9 mouse cellular contexts compared by ENCODE assay signal in the genomic region with DNA sequence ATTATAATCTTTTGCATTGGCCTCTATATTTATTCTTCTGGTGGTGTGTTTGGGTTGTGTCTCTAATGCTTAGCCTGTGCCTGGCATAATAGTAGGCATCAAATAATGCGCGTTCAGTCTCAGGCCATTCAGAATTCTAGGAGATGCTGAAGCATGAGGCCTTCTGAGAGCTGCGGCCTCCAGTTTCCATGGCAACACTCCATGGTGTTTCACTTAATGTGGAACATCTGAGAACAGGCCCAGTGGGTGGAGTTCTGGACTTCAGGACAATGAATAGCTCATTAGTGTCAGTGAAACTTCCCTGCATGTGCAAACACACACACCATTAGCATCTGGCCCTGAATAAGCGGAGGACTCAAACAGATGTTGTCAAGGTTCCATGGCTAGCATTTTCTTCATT.
DNase-seq lines count a peak whose midpoint lies in the region; ATAC-seq and TF ChIP-seq lines count a peak whose summit lies in the region.
"Had no signal": no experiment of that assay in that cellular context is flagged by ENCODE, and none has a peak within 500 bp of the region (broad histone marks: within the 10 kb centered on the region; RNA-seq: fewer than 3 reads in every experiment).

No protein-coding gene starts in this region.

- H3K27ac ChIP-seq in heart, embryonic 11.5 days (ENCODE audit: low read depth, low read length), result no peak overlapping the region
- 0 out of 2 replicates have a peak overlapping the region, but pooled peaks have one; percentile 21 for H3K27ac ChIP-seq in forebrain, postnatal 0 days (ENCODE audit: low read depth, low read length)
- peak overlapping the region; percentile 66 for H3K27ac ChIP-seq in midbrain, embryonic 16.5 days (ENCODE audit: low read length)
- H3K27ac ChIP-seq: liver, embryonic 15.5 days had no signal

- WGBS in heart, embryonic 11.5 days (ENCODE audit: insufficient replicate concordance), result 79% methylated on average over 4 of the region's 4 CpGs
- 8% methylated on average over 4 of the region's 4 CpGs for WGBS in forebrain, postnatal 0 days
- WGBS in midbrain, embryonic 16.5 days, result 6% methylated on average over 4 of the region's 4 CpGs

- H3K9ac ChIP-seq in heart, embryonic 11.5 days (ENCODE audit: low read depth, low read length), result no peak overlapping the region
- H3K9ac ChIP-seq in forebrain, postnatal 0 days, result no peak overlapping the region
- H3K9ac ChIP-seq in midbrain, embryonic 16.5 days (ENCODE audit: low read depth, low read length), result no peak overlapping the region
- H3K9ac ChIP-seq: liver, embryonic 15.5 days had no signal

- peak; percentile 95 for DNase-seq in heart, adult 11 months
- DNase-seq in forebrain, postnatal 0 days, result peak; percentile 82
- DNase-seq in layer of hippocampus, adult 8-10 months (ENCODE audit: low spot score in 2 of 2), result peak; percentile 38 to 39
- DNase-seq in natural killer cell, adult 2 months (ENCODE audit: low spot score in 2 of 2), result no peak
- no peak for DNase-seq in adrenal gland, postnatal 36 days
- DNase-seq in lung, postnatal 36 days, result no peak

- H3K27me3 ChIP-seq in heart, embryonic 11.5 days (ENCODE audit: control insufficient read depth, insufficient read depth, low read length), result no peaks in the 10 kb centered on the region
- H3K27me3 ChIP-seq in forebrain, postnatal 0 days (ENCODE audit: insufficient read depth, low read length), result no peaks in the 10 kb centered on the region
- H3K27me3 ChIP-seq in midbrain, embryonic 16.5 days (ENCODE audit: control insufficient read depth, insufficient read depth, low read depth, low read length), result no peaks in the 10 kb centered on the region
- H3K27me3 ChIP-seq: liver, embryonic 15.5 days had no signal

- no peaks in the 10 kb centered on the region for H3K36me3 ChIP-seq in heart, embryonic 11.5 days (ENCODE audit: control insufficient read depth, insufficient read depth, low read length)
- no peaks in the 10 kb centered on the region for H3K36me3 ChIP-seq in forebrain, postnatal 0 days (ENCODE audit: insufficient read depth)
- H3K36me3 ChIP-seq in midbrain, embryonic 16.5 days (ENCODE audit: control insufficient read depth, insufficient read depth, low read length), result no peaks in the 10 kb centered on the region
- H3K36me3 ChIP-seq: liver, embryonic 15.5 days had no signal

- H3K4me2 ChIP-seq in heart, embryonic 11.5 days, result no peak overlapping the region
- H3K4me2 ChIP-seq in forebrain, postnatal 0 days (ENCODE audit: low read depth), result no peak overlapping the region
- H3K4me2 ChIP-seq in midbrain, embryonic 16.5 days (ENCODE audit: low read length), result no peak overlapping the region
- H3K4me2 ChIP-seq: liver, embryonic 15.5 days had no signal

- no peak overlapping the region for H3K4me3 ChIP-seq in heart, embryonic 11.5 days (ENCODE audit: low read depth, low read length)
- H3K4me3 ChIP-seq in forebrain, postnatal 0 days (ENCODE audit: low read depth, low read length), result no peak overlapping the region
- no peak overlapping the region for H3K4me3 ChIP-seq in midbrain, embryonic 16.5 days (ENCODE audit: low read depth, low read length)
- H3K4me3 ChIP-seq: liver, embryonic 15.5 days had no signal

- ATAC-seq in heart, embryonic 11.5 days (replicated peaks; ENCODE audit: insufficient number of reproducible peaks, low FRiP score, low TSS enrichment), result no peak
- ATAC-seq in forebrain, postnatal 0 days, result peak; percentile 93
- peak; percentile 96 for ATAC-seq in midbrain, embryonic 16.5 days

- H3K9me3 ChIP-seq in heart, embryonic 11.5 days (replicated peaks; ENCODE audit: control insufficient read depth, low read length), result no peaks in the 10 kb centered on the region
- no peaks in the 10 kb centered on the region for H3K9me3 ChIP-seq in forebrain, postnatal 0 days (ENCODE audit: low read length)
- H3K9me3 ChIP-seq in midbrain, embryonic 16.5 days (replicated peaks; ENCODE audit: control insufficient read depth, low read length, poor library complexity, severe bottlenecking), result no peaks in the 10 kb centered on the region
- H3K9me3 ChIP-seq: liver, embryonic 15.5 days had no signal

- no peaks in the 10 kb centered on the region for H3K4me1 ChIP-seq in heart, embryonic 11.5 days (ENCODE audit: control insufficient read depth, insufficient read depth, low read length)
- 0 out of 2 replicates have a peak, but pooled peaks cover 4% of the 10 kb centered on the region for H3K4me1 ChIP-seq in forebrain, postnatal 0 days (ENCODE audit: insufficient read depth)
- peaks cover 10% of the 10 kb centered on the region for H3K4me1 ChIP-seq in midbrain, embryonic 16.5 days (ENCODE audit: control insufficient read depth, insufficient read depth, low read length)
- H3K4me1 ChIP-seq: liver, embryonic 15.5 days had no signal

- no peak for TF ChIP-seq CTCF in forebrain, postnatal 0 days (IDR thresholded peaks at IDR 0.05; ENCODE audit: low read depth)

Comparison
In these comparisons a context has a peak if more than half of its experiments do, and no peak if none do; other contexts are left out.
1. DNase-seq: peak in heart, adult 11 months (single experiment), forebrain, postnatal 0 days (single experiment) and layer of hippocampus, adult 8-10 months (2 of 2); none in natural killer cell, adult 2 months (0 of 2), adrenal gland, postnatal 36 days (0 of 2) and lung, postnatal 36 days (single experiment).